Mouse (Mus musculus): ENCODE results near the gene Wdtc1.

- TF ChIP-seq CTCF (IDR thresholded peaks at IDR 0.05; ENCODE audit: low read depth) (no peak), EP300 (IDR thresholded peaks at IDR 0.05; ENCODE audit: low read depth) (no peak)
These were observed 84.3 kb downstream of the Wdtc1 start for GRCm38 (mm10) chr4:133268931-133269330.

Measured in heart, postnatal 0 days (tissue).